In genomic region chr8:49262797-49263196, GRCm38 (mm10) we compare ENCODE assay signal across 24 mouse cellular contexts.
DNase-seq lines count a peak whose midpoint lies in the region; ATAC-seq and TF ChIP-seq lines count a peak whose summit lies in the region.
"Had no signal": no experiment of that assay in that cellular context is flagged by ENCODE, and none has a peak within 500 bp of the region (broad histone marks: within the 10 kb centered on the region; RNA-seq: fewer than 3 reads in every experiment).

No protein-coding gene starts in this region.

- no peaks in the 10 kb centered on the region for H3K9me3 ChIP-seq in forebrain, embryonic 14.5 days (replicated peaks; ENCODE audit: control insufficient read depth, low read length)
- H3K9me3 ChIP-seq in forebrain, embryonic 12.5 days: no peaks in the 10 kb centered on the region
- H3K9me3 ChIP-seq in forebrain, embryonic 15.5 days: no peaks in the 10 kb centered on the region
- no peaks in the 10 kb centered on the region for H3K9me3 ChIP-seq in midbrain, embryonic 11.5 days (ENCODE audit: control insufficient read depth, low read length)
- H3K9me3 ChIP-seq in midbrain, postnatal 0 days (ENCODE audit: low read length): no peaks in the 10 kb centered on the region
- H3K9me3 ChIP-seq: embryonic facial prominence, embryonic 12.5 days; heart, embryonic 13.5 days; kidney, embryonic 15.5 days; liver, embryonic 13.5 days had no signal

- H3K9ac ChIP-seq in forebrain, embryonic 14.5 days (ENCODE audit: low read length): no peak overlapping the region
- no peak overlapping the region for H3K9ac ChIP-seq in forebrain, embryonic 12.5 days
- no peak overlapping the region for H3K9ac ChIP-seq in forebrain, embryonic 15.5 days (replicated peaks)
- H3K9ac ChIP-seq in midbrain, embryonic 11.5 days (ENCODE audit: low read length): no peak overlapping the region
- no peak overlapping the region for H3K9ac ChIP-seq in midbrain, postnatal 0 days (replicated peaks; ENCODE audit: low read length, poor library complexity, severe bottlenecking)
- H3K9ac ChIP-seq: embryonic facial prominence, embryonic 12.5 days; heart, embryonic 13.5 days; kidney, embryonic 15.5 days; liver, embryonic 13.5 days had no signal

- H3K27ac ChIP-seq in forebrain, embryonic 14.5 days (ENCODE audit: low read depth, low read length): no peak overlapping the region
- H3K27ac ChIP-seq in forebrain, embryonic 12.5 days: no peak overlapping the region
- no peak overlapping the region for H3K27ac ChIP-seq in forebrain, embryonic 15.5 days (replicated peaks)
- H3K27ac ChIP-seq in midbrain, embryonic 11.5 days (ENCODE audit: low read depth, low read length): peak overlapping the region; percentile 0; the same call in 1 of the 2 replicates
- H3K27ac ChIP-seq in midbrain, postnatal 0 days (ENCODE audit: low read depth, low read length): no peak overlapping the region
- H3K27ac ChIP-seq: embryonic facial prominence, embryonic 12.5 days; heart, adult 2 months; heart, embryonic 13.5 days; kidney, embryonic 15.5 days; liver, embryonic 13.5 days had no signal

- no peaks in the 10 kb centered on the region for H3K36me3 ChIP-seq in forebrain, embryonic 14.5 days (ENCODE audit: control insufficient read depth, insufficient read depth, low read length)
- no peaks in the 10 kb centered on the region for H3K36me3 ChIP-seq in forebrain, embryonic 12.5 days (replicated peaks)
- H3K36me3 ChIP-seq in forebrain, embryonic 15.5 days: no peaks in the 10 kb centered on the region
- no peaks in the 10 kb centered on the region for H3K36me3 ChIP-seq in midbrain, embryonic 11.5 days (ENCODE audit: control insufficient read depth, insufficient read depth, low read length)
- H3K36me3 ChIP-seq in midbrain, postnatal 0 days (ENCODE audit: insufficient read depth, low read length): no peaks in the 10 kb centered on the region
- H3K36me3 ChIP-seq: embryonic facial prominence, embryonic 12.5 days; G1E; heart, embryonic 13.5 days; kidney, embryonic 15.5 days; liver, embryonic 13.5 days had no signal

- H3K27me3 ChIP-seq in forebrain, embryonic 14.5 days (replicated peaks; ENCODE audit: control insufficient read depth, insufficient read depth, low read length): no peaks in the 10 kb centered on the region
- no peaks in the 10 kb centered on the region for H3K27me3 ChIP-seq in forebrain, embryonic 12.5 days
- H3K27me3 ChIP-seq in forebrain, embryonic 15.5 days: no peaks in the 10 kb centered on the region
- no peaks in the 10 kb centered on the region for H3K27me3 ChIP-seq in midbrain, embryonic 11.5 days (ENCODE audit: control insufficient read depth, insufficient read depth, low read length)
- no peaks in the 10 kb centered on the region for H3K27me3 ChIP-seq in midbrain, postnatal 0 days (ENCODE audit: insufficient read depth, low read length)
- H3K27me3 ChIP-seq: CH12.LX; embryonic facial prominence, embryonic 12.5 days; kidney, embryonic 15.5 days; liver, embryonic 13.5 days had no signal

- WGBS in forebrain, embryonic 14.5 days: 19% methylated on average over 3 of the region's 3 CpGs
- 23% methylated on average over 3 of the region's 3 CpGs for WGBS in forebrain, embryonic 12.5 days
- 10% methylated on average over 3 of the region's 3 CpGs for WGBS in forebrain, embryonic 15.5 days
- WGBS in midbrain, embryonic 11.5 days: 12% methylated on average over 3 of the region's 3 CpGs
- WGBS in midbrain, postnatal 0 days: 19% methylated on average over 3 of the region's 3 CpGs

- no peak overlapping the region for H3K4me2 ChIP-seq in forebrain, embryonic 14.5 days (ENCODE audit: low read length)
- H3K4me2 ChIP-seq in forebrain, embryonic 12.5 days: no peak overlapping the region
- H3K4me2 ChIP-seq in forebrain, embryonic 15.5 days (replicated peaks): no peak overlapping the region
- no peak overlapping the region for H3K4me2 ChIP-seq in midbrain, embryonic 11.5 days
- no peak overlapping the region for H3K4me2 ChIP-seq in midbrain, postnatal 0 days (ENCODE audit: low read depth, low read length, poor library complexity, severe bottlenecking)
- H3K4me2 ChIP-seq: embryonic facial prominence, embryonic 12.5 days; heart, embryonic 13.5 days; kidney, embryonic 15.5 days; liver, embryonic 13.5 days had no signal

- peak; percentile 50; the same call in 1 of the 2 replicates for ATAC-seq in forebrain, embryonic 14.5 days
- ATAC-seq in forebrain, embryonic 12.5 days (ENCODE audit: low FRiP score): no peak
- peak; percentile 46 for ATAC-seq in forebrain, embryonic 15.5 days (replicated peaks)
- peak; percentile 89 for ATAC-seq in midbrain, embryonic 11.5 days (ENCODE audit: low FRiP score)
- ATAC-seq in midbrain, postnatal 0 days (ENCODE audit: low FRiP score): no peak

- no peak overlapping the region for H3K4me3 ChIP-seq in forebrain, embryonic 14.5 days (ENCODE audit: low read depth, low read length)
- H3K4me3 ChIP-seq in forebrain, embryonic 12.5 days (replicated peaks): no peak overlapping the region
- H3K4me3 ChIP-seq in forebrain, embryonic 15.5 days: no peak overlapping the region
- no peak overlapping the region for H3K4me3 ChIP-seq in midbrain, embryonic 11.5 days (ENCODE audit: low read depth, low read length)
- no peak overlapping the region for H3K4me3 ChIP-seq in midbrain, postnatal 0 days (ENCODE audit: low read depth, low read length)
- H3K4me3 ChIP-seq: embryonic facial prominence, embryonic 12.5 days; heart, adult 2 months; heart, embryonic 13.5 days; kidney, embryonic 15.5 days; liver, embryonic 13.5 days had no signal

- peaks cover 4% of the 10 kb centered on the region; the same call in 1 of the 2 replicates for H3K4me1 ChIP-seq in forebrain, embryonic 14.5 days (ENCODE audit: control insufficient read depth, insufficient read depth, low read length)
- peaks cover 18% of the 10 kb centered on the region for H3K4me1 ChIP-seq in forebrain, embryonic 12.5 days
- H3K4me1 ChIP-seq in forebrain, embryonic 15.5 days: peaks cover 10% of the 10 kb centered on the region
- H3K4me1 ChIP-seq in midbrain, embryonic 11.5 days (ENCODE audit: control insufficient read depth, insufficient read depth, low read length): peaks cover 23% of the 10 kb centered on the region
- no peaks in the 10 kb centered on the region; the same call in 1 of the 2 replicates for H3K4me1 ChIP-seq in midbrain, postnatal 0 days (ENCODE audit: insufficient read depth, low read length)
- H3K4me1 ChIP-seq: liver, embryonic 13.5 days had no signal

- DNase-seq in forebrain, embryonic 14.5 days (ENCODE audit: low spot score): peak; percentile 30
- DNase-seq in midbrain, embryonic 11.5 days (ENCODE audit: low spot score, missing footprints): no peak
- peak; percentile 11 for DNase-seq in midbrain, postnatal 0 days (ENCODE audit: low spot score)
- DNase-seq in left cerebral cortex, adult 8-10 months (ENCODE audit: low spot score in 2 of 2): no peak
- DNase-seq in cerebellum, postnatal 4 days (ENCODE audit: low spot score in 2 of 2): no peak
- DNase-seq: adrenal gland, adult 8-10 months; cerebellum, adult 8-10 months; cerebellum, postnatal 36 days; gastrocnemius, postnatal 36 days; heart, adult 2 months; heart, postnatal 14 days; kidney, adult 11 months; kidney, postnatal 36 days; liver, embryonic 13.5 days; lung, adult 2 months; right cerebral cortex, postnatal 4 days; thymus, postnatal 14 days had no signal

- TF ChIP-seq CTCF in midbrain, postnatal 0 days (IDR thresholded peaks at IDR 0.05): no peak

Comparison
In these comparisons a context has a peak if more than half of its experiments do, and no peak if none do; other contexts are left out.
1. ATAC-seq: peak in forebrain, embryonic 14.5 days (single experiment), forebrain, embryonic 15.5 days (single experiment) and midbrain, embryonic 11.5 days (single experiment); none in forebrain, embryonic 12.5 days (single experiment) and midbrain, postnatal 0 days (single experiment).
2. DNase-seq: peak in forebrain, embryonic 14.5 days (single experiment) and midbrain, postnatal 0 days (single experiment); none in midbrain, embryonic 11.5 days (single experiment), left cerebral cortex, adult 8-10 months (0 of 2) and cerebellum, postnatal 4 days (0 of 2).